Mouse (Mus musculus): ENCODE measurements around the gene Mettl1. TPM values are rescaled to one million over a fixed set of nuclear protein-coding genes. Genes with fewer than 3 reads are reported as not detected.

Mettl1 gene
- 10 to 100 TPM; 29.9 to 30.2 TPM for polyA plus RNA-seq (2017; shearing (Covaris generic))

DNA sequence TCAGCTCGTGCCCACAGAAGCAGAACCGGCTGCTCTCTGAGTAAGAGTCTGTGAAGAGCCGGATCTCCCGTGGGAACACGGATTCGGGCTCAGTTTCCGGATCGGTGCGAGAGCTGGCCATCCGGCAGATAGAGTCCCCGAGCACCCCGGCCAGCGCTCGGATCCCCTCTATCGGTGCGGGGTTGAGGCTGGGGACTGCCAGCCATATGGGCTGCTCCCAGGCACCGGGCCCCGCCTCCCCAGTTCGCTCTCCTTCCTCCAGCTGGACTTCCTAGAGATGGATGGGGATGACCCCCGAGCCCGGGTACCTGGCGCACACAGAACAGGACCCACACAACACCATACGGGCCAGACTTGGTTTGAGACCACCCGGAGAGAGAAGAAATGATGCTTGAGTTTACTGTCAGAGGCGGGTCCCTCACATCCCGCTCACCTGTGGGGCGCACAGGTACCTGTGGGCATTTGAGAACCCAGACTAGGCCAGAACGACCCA, at the start of gene Mettl1, which contains the start of gene Eef1akmt3:
Gene Mettl1 (plus strand): TSS at position 141 of the 493 bp plus-strand sequence.
Gene Eef1akmt3 (minus strand): TSS at position 240 of the 493 bp plus-strand sequence.
- ATAC-seq = peak; percentile 70

DNA sequence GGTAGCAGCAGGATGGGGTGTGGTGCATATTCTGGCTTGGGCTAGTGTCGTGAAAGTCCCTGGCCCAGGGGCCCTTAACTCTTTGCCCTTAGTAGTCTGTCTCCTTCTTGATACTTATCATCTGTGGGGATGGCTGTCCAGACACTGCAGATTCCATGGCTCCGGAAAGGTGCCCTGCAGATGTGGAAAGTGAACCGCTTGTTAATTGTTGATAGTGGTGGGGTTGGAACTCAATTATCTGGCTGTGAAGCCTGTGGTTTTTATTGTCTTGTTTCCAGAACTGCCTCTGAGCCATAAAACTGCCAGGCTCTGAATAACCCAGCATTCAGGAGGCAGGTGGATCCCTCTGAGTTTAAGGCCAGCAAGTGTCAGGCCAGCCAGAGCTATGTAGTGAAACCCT, 49.5 kb upstream of the Mettl1 start:
- no peak for ATAC-seq

DNA sequence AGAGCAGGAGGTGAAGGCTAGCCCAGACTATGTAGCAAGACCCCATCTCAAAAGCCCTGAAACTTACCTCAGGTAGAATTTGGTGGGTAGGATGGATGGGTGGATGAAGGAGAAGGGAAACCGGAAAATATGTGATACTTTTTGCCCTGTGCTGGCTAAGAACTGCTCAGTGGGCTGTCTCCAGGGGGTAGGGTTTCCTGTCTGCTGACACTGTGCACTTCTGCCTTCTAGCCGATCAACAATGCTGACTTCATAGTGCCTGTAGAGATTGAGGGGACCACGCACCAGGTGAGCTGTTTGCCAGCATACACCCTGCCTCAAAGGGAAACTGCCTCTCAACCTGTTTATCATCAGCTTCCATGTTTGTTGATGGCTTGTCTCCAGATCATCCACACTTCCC, 47.6 kb upstream of the Mettl1 start:
- ATAC-seq = no peak

DNA sequence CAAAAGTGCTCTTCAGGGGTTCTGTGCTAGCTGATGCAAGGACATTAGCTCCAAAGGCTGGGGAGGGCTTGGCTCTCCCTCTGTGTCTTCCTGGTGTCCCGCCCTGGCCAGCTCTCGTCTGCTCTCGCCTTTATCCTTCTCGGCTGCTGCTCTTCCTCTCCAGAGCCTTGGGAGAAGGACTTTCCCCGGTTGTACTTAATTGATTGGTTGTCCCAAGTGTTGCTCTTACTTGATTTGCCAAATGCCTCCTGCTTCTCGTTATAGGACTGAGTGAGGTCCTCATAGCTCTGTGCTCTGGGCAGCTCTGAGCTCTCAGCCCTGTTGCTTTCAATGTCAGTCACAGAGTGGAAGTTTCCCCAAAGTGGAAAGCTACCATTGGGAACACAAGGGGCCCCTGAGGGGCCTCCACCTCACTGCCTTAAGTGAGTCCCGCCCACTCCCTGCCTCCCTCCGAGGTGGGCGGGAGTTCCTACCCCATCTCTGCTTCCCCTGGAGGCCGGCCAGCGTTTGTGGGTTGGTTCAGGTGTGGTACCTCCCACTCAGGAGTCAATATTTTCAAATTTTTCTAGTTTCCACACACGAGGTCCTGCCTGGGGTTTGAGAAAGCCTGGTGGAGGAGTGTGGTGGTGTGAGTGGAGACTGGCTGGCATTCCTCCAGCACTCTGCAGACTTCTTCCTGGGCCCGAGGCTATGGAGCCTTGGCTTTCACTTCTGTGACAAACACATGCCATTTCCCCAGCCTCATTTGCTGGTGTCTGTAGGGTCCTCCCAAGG, 43.7 kb upstream of the Mettl1 start:
- no peak for ATAC-seq

DNA sequence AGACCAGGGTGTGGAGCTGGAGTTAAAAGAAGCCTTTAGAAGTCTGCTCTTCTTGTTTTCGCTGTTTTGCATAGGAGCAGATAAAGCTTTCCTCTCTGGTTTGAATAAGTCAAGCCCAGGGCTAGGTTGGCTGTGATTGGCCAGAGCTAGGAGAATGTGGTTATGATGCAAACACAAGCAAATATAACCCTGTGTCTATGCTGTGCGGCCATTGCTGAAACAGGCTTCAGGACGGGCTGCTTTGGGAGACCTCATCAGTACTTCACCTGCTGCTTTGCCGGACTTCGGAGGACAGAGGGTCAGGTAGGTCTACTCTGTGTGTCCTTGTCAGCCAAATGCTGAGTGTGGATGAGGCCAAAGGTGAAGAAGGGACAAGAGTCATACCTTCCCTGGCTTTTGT, 40.7 kb upstream of the Mettl1 start, which contains the start of gene Avil:
Gene Avil (plus strand): TSS at position 181 of the 400 bp plus-strand sequence.
- no peak for ATAC-seq

DNA sequence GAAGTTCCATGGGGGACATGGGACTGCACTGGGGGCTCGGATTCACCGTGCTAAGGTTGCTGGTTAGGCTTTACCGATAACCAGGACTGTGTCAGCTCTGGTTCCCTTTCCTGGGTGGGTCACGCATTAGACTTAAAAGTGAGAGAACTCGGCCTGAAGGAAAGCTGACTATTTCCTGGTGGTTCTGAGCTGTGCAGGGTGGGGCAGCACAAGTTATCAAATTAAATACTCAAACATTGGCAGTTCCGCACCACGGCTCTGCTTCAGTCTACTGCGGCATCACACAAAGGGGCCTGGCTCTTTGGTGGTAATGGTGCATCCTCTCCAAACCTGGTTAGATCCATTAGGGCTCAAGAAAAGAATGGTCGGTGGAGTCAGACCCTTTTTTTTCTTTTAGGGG, 39.9 kb upstream of the Mettl1 start:
- ATAC-seq = no peak

DNA sequence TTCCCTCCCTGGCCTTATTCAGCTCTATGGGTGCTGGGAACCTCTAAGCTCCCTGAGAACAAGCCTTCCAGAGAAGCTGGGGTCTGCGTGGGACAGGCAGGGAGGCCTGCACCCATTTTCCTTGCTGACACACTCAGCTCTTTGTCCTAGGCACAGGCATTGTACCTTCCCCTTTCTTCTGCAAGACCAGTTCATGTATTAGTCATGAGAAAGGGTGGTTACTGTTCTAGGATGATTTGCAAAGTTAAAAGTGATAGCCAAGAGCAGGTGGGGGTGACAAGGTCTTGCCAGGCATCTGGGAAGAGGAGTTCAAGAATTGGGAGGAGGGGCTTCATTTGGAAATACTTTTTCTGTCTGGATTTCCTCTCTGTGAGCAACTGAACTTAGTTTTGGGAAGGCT, 39.2 kb upstream of the Mettl1 start:
- no peak for ATAC-seq

DNA sequence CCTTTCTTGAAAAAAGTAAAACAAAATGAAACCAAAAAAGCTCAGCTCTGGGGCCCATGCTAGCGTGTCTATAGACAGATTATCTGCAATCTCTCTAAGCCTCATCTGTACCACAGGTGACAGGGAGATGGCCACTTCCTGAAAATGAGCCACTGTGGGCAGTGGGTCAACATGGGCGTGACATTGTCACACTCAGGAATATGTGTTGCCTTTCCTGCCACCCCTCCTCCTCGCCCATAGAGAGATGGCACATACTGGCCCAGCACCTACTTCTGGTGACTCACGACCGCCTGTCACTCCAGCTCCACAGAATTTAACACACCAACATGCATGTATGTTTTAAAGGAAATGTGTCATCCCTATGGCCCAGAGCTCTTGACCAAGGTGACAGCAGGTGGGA, 38.4 kb upstream of the Mettl1 start:
- ATAC-seq = no peak

DNA sequence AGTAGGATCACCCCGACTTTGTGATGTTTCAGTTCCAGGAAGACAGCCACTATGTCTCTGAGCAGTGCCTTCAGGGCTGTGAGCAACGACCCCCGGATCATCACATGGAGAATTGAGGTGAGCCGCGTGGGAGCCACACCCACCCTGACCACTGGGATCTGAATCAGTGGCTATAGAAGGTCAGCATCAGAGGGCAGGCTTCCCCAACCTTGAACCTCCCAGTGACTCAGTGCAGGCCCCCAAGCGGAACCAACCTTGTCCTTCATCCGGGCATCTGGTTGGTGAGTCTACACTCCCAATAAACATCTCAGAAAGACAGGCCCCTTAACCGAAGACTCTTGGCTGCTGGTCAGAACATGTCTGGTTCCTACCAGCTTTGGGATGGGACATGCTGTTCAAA, 37.9 kb upstream of the Mettl1 start:
- ATAC-seq = no peak

DNA sequence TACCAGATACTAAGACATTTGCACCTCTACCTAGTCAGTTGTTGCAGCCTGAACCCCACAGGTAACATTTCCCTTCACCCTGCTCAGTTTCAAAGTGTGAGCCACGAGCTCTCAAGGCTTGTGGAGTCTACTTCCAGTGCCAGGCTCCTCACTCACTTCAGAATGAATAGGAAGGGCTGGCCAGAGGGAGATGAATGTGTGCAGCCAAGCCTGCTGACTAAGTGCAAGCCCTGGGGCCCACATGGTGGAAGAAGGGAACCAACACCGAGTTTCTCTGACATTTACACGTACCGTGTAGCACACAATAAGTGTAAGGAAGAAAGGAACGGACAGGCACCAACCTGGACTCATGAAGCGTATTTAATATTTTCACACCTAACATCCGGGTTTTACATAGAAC, 37.4 kb upstream of the Mettl1 start:
- ATAC-seq = no peak

DNA sequence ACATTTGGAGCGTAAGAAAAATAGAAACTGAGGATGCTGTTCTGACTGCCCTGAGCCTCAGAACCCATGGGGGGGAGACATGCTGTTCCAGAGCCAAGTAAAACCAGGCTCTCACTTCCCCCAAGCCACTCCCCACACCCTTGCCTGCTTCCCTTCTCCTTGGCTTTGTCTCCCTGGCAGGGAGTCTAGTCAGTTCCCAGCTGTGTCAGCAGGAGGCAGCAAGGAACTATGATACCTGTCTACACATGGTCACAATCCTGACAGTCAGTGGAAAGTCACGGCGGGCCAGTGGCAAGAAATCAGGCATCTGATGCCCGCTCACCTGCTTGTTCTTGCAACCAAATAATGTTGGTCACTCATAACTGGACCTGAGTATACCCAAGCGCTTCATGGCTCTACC, 24.7 kb upstream of the Mettl1 start:
- no peak for ATAC-seq

DNA sequence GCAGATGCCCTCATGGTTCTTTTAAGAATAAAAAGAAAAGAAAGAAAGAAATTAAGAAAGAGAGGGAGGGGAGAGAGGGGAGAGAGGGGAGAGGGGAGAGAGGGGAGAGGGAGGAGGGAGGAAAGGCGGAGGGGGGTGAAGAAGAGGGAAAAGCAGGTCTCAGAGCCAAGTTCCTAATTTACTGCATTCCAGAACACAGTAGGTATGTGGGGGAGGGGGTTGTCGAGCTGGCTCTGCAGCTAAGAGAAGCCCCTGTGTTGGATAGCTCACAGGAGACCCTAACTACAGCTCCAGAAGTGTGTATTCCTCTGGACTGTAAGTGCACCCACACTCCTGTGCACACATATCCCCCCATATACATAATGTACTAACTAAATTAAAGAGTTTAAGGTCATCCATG, 24.1 kb upstream of the Mettl1 start:
- ATAC-seq = no peak

DNA sequence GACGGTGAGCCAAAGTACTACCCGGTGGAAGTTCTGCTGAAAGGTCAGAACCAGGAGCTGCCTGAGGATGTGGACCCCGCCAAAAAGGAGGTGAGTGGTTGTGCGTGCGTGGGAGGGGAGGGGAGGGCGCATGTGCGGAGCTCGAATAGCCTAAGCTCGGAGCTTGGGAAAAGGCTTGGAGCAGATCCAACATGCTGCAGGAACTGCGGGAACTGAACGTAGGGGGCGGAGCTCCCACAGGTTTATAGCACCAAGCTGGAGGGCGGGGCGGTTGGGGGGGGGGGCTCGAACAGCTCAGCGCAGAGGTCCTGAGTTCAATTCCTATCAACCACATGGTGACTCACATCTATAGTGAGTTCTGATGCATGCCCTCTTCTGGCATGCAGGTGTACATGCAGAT, 22.8 kb upstream of the Mettl1 start:
- no peak for ATAC-seq

DNA sequence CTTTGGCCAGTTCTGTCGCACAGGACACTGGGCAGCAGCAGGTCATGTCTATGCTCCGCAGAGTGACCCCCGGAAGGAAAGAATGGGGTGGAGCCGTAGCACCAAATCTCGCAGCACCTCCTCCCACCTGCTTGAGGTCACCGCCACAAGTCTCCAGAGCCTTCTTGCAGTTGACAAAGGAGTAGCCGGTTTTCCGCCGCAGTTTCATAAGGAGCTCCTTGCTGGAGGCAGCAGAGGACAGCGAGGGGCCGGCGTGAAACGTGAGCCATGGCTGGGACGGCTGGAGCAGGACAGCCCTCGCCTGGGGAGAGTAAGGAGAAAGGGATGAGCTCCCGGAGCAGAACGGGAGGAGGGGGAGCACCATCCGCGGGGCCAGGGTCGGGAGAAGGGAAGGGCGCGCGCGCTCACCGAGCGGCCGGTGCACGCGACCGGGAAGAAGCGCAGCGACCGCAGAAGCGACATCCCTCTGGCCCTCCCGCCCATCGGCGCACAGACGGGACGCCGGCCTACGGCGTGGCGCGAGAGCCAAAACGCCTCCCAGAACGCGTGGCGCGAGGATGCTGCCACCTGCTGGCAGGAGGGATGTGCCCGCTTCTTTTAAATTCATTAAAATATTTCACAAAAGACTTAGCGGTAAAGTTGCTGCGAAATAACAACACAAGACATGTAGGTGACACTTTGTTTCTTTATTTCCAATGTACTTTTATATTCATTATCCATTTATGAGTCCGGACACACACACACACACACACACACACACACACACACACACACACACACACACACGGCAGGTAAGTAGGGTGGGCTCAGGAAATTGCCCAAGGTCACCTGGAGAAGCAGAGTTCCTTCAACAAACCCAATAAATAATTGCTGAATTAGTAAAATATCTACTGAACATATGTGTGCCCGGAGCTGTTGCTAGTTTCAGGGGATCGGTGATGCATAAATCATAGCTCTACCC, 10.6 kb upstream of the Mettl1 start, which contains the start of gene Tsfm:
Gene Tsfm (minus strand): TSS at position 505 of the 961 bp plus-strand sequence.
- ATAC-seq = peak; percentile 85

DNA sequence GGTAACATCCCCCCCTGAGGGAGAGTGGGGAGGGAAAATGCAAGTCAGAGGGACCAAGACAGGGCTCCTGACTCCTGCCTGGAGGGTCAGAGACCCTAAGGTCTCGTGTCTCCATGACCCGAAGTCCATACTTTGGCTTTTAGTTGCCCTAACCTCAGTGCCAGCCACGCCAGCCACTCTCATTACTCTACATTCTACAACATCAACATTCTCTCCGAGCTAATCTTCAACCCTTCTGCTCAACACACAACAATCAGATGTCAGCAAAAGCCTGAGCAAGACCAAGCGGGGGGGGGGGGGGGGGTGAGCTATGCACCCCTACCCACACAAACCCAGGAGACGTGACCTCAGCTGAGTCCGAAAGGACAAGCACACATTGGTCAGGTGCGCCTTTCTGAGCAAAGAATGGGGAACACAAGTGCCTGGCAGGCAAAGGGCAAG, 7.9 kb upstream of the Mettl1 start:
- no peak for ATAC-seq

DNA sequence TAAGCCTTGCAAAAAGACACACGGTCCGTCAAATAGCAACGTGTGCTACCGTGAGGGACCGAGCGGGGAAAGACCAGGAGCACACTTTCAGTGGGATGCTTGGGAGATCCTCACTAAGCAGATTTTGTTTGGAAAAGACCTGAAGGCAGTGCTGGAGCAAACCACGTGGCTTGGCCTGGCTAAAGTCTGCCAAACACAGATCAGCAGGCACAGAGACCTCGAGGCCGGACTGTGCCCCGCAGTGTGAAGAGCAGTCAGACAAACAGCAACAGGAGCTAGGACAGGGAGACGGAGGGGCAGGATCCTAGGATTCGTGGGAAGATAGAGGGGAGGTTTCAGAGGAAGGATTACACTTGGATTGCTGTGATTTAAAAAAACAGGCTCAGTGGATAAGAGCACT, 4.9 kb upstream of the Mettl1 start:
- ATAC-seq = no peak

DNA sequence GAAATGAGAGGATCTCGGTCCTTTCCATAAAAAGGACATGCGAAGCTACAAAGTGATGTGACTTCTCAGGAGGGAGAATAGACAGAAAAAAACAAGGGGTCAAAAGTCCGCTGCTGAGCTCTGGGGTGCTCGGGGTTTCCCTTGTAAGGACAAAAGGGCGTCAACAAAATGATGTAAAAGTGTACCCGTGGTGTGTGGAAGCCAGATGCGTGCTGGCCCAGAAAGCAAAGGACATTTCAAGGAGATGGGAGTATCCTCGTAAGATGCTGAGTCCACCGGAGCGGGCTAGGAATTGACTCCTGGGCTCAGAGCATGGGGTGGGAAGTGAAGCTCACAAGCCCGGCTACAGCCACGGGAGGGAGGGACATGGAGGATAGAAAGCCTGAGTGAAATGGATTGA, 3.6 kb upstream of the Mettl1 start:
- no peak for ATAC-seq

DNA sequence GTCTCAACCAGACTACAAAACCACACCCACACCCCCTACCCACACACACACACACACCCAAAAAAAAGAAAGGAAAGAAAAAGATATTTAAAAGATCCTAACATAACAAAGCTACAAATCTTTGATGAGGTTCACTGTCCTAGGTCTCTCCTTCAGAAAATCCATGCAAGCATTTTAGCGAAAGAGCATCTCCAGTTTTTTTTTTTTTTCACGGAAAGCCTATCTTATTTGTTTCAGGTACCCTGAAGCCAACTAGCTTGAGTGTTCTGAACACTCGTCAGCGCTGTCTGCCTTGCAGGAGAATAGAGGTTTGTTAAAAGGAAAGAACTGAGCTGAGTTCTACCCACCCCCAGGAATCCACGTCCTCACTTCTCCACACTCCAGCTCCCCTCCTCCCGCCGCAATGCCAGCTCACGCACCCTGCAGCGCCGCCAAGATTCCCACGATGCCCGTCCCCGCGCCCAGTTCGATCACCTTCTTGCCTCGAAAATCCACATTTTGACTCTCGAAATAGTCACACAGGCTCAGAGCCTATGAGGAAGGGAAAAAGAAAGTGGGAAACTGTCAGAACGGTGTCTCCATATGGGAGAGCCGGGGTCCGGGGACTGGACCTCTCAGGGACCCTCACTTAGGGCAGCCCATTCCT, 522 bp upstream of the Mettl1 start:
- ATAC-seq = no peak

DNA sequence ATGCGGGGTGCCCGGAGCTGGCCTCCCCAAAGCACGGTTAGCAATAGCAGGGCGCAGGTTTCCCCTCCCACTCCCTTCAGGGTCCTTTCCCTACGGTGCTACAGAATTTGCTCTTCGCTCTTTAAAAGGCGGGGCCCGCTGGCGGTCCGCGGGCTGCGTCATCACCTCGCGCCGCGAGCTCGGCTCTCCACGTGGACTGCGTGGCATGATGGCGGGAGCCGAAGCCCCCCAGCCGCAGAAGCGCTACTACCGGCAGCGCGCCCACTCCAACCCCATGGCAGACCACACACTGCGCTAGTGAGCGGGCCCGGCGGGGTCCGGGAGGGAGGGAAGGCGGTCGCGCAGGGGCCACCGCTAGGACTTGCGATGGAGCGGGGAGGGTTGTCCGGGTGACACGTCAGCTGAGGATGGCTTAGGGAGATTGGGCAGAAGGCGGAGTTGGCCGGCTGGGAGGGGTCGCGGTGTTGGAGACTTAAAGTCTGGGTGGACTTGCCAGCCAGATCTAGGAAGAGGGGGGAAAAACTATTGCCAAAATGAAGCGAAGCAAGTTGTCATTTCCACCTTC, 642 bp downstream of the Mettl1 start:
- ATAC-seq = peak; percentile 87

DNA sequence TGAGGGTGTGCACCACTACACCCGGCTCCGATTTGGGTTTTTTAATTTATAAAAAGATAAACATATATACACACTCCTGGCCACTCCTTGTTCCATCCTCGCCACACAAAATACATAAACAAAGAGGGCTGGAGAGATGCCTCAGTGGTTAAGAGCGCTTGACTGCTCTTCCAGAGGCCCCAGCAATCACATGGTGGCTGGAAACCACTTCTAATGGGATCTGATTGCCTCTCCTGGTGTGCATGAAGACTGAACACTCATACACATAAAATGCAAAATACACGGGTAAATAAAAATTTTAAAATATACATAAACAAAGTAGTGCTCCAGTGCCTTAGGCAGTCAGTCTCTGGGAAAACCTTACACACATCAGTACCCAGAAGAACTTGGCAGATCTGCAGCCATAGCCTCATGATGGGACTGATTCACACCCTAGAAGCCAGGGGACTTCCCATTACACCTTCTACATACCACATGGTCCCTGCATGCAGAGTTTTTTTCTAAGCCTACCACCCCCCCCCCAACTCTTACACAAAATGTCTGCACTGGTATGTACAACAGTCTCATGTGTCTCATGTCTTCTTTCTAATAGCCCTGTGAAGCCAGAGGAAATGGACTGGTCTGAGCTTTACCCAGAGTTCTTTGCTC, 1.4 kb downstream of the Mettl1 start:
- ATAC-seq = no peak

DNA sequence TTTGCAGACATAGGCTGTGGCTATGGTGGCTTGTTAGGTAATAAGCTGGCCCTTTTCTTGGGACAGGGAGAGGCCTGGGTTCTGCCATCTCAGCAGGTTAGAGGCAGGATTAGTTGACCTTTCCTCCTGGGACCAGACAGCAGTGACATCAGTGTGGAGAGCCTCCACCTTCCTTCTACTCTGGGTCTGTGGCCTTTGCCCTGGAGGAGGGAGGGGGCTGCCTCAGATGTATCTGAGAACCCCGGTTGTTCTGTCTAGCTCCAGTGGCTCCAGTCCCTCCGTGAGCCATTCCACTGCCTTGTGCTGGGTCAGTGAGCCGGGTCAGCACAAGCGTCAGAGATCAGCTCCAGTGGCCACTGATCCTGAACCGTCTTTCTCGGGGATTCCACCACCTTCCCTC, 2.0 kb downstream of the Mettl1 start:
- no peak for ATAC-seq

DNA sequence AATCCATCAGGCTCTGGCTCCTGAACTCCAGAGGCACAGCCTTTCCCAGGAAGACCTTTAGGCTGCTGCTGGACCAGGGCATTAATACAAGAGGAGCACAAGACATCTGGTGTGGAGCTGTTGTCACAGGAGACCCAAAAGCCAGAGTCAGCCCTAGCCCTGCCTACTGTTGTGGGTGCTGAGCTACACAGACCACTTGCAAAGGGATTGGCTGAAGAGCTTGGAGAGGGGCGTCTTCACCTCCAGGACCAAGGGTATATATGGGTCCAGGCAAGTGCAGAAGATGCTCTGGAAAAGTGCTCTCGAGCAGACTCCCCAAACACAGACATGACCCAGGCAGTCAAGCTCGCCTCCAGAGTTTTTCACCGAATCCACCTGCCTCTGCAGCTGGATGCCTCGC, 6.7 kb downstream of the Mettl1 start, which contains the start of gene Cyp27b1:
Gene Cyp27b1 (plus strand): TSS at position 297 of the 400 bp plus-strand sequence.
- ATAC-seq = no peak
